Mouse (Mus musculus) MEL (cell line): Measurements from ENCODE around the gene Nat10. TPM values are rescaled to one million over a fixed set of nuclear protein-coding genes. Genes with fewer than 3 reads are reported as not detected.

ENCODE experiments used
- DNase-seq: peaks from one replicate; pipeline ENCODE4 v3.0.0; 2011; ENCODE audit warnings: low read depth, low spot score
- H3K27ac ChIP-seq: 2 replicates; pipeline ENCODE4 v1.5.1; 2012; ENCODE audit warnings: low read depth, mild to moderate bottlenecking, control low read depth, low read length, moderate library complexity; ENCODE audit not compliant: control insufficient read depth
- H3K27me3 ChIP-seq, 2 experiments: fragments of 150-350 bp in 1 of 2; sonication (generic) in 1 of 2; 2 replicates each; pipeline ENCODE4 v1.6.1; 2012; ENCODE audit warnings: low read length in 2 of 2, mild to moderate bottlenecking in 2 of 2, improper control_type of control experiment in 1 of 2, moderate library complexity in 1 of 2; ENCODE audit not compliant: insufficient read depth in 2 of 2, control insufficient read depth in 1 of 2
- H3K36me3 ChIP-seq, 2 experiments: 2 replicates each; pipeline ENCODE4 v1.6.1; 2012 to 2014; ENCODE audit warnings: low read length in 2 of 2, improper control_type of control experiment in 1 of 2, inconsistent platforms in 1 of 2, mild to moderate bottlenecking in 1 of 2; ENCODE audit not compliant: insufficient read depth in 2 of 2, control insufficient read depth in 1 of 2
- H3K4me1 ChIP-seq, 2 experiments: fragments of 150-350 bp in 1 of 2; sonication (generic) in 1 of 2; 2 replicates each; pipeline ENCODE4 v1.6.1; 2012; ENCODE audit warnings: low read length in 2 of 2, improper control_type of control experiment in 1 of 2, mild to moderate bottlenecking in 1 of 2; ENCODE audit not compliant: insufficient read depth in 2 of 2, control insufficient read depth in 1 of 2
- H3K4me3 ChIP-seq, 2 experiments: fragments of 150-350 bp in 1 of 2; sonication (generic) in 1 of 2; 2 replicates each; pipeline ENCODE4 v1.5.1; 2012; ENCODE audit warnings: low read depth in 2 of 2, low read length in 2 of 2, mild to moderate bottlenecking in 2 of 2, moderate library complexity in 2 of 2, control low read depth in 1 of 2, improper control_type of control experiment in 1 of 2; ENCODE audit not compliant: control insufficient read depth in 1 of 2, insufficient read depth in 1 of 2
- H3K79me2 ChIP-seq: 2 replicates; pipeline ENCODE4 v1.6.1; 2012; ENCODE audit warnings: mild to moderate bottlenecking, low read length, moderate library complexity; ENCODE audit not compliant: control insufficient read depth, poor library complexity, insufficient read depth
- H3K9ac ChIP-seq: 2 replicates; pipeline ENCODE4 v1.6.1; 2012; ENCODE audit warnings: low read depth, mild to moderate bottlenecking, control low read depth, low read length, moderate library complexity; ENCODE audit not compliant: control insufficient read depth, poor library complexity, severe bottlenecking
- H3K9me3 ChIP-seq: fragments of 150-350 bp; sonication (generic); replicated peaks from 2 replicates; pipeline ENCODE4 v1.6.1; 2012; ENCODE audit warnings: mild to moderate bottlenecking, low read length, improper control_type of control experiment, moderate library complexity; ENCODE audit not compliant: insufficient read depth
- BHLHE40 ChIP-seq: IDR thresholded peaks from 2 replicates; pipeline ENCODE4 v1.6.1; 2012; ENCODE audit warnings: low read depth, mild to moderate bottlenecking, inconsistent platforms, low read length, improper control_type of control experiment, borderline replicate concordance
- CHD1 ChIP-seq: IDR thresholded peaks from 2 replicates; pipeline ENCODE4 v1.6.1; 2012; ENCODE audit warnings: low read depth, mild to moderate bottlenecking, inconsistent platforms, low read length, improper control_type of control experiment
- CHD2 ChIP-seq: IDR thresholded peaks from 2 replicates; pipeline ENCODE4 v1.6.1; 2011; ENCODE audit warnings: low read length, improper control_type of control experiment
- CTCF ChIP-seq, 3 experiments: IDR thresholded peaks in 2 of 3; conservative IDR thresholded peaks in 1 of 3; 2 replicates each; pipeline ENCODE4 v1.5.1; 2011 to 2012; ENCODE audit warnings: low read length in 3 of 3, low read depth in 2 of 3, mild to moderate bottlenecking in 2 of 3, improper control_type of control experiment in 1 of 3, inconsistent platforms in 1 of 3, mixed read lengths in 1 of 3, moderate library complexity in 1 of 3; ENCODE audit not compliant: control insufficient read depth in 1 of 3, insufficient read depth in 1 of 3, poor library complexity in 1 of 3, severe bottlenecking in 1 of 3
- E2F4 ChIP-seq: IDR thresholded peaks from 2 replicates; pipeline ENCODE4 v1.6.1; 2011; ENCODE audit warnings: low read depth, low read length, improper control_type of control experiment, borderline replicate concordance
- ELF1 ChIP-seq: IDR thresholded peaks from 2 replicates; pipeline ENCODE4 v1.6.1; 2014; ENCODE audit warnings: low read depth, mild to moderate bottlenecking, inconsistent platforms, low read length, improper control_type of control experiment, moderate library complexity
- EP300 ChIP-seq, 2 experiments: IDR thresholded peaks; 2 replicates each; pipeline ENCODE4 v1.6.1; 2011; ENCODE audit warnings: improper control_type of control experiment in 2 of 2, low read length in 2 of 2, low read depth in 1 of 2, mild to moderate bottlenecking in 1 of 2
- ETS1 ChIP-seq: IDR thresholded peaks from 2 replicates; pipeline ENCODE4 v1.6.1; 2012; ENCODE audit warnings: low read depth, mild to moderate bottlenecking, inconsistent platforms, low read length, improper control_type of control experiment, moderate library complexity
- GABPA ChIP-seq: IDR thresholded peaks from 2 replicates; pipeline ENCODE4 v1.6.1; 2012; ENCODE audit warnings: low read depth, mild to moderate bottlenecking, inconsistent platforms, low read length, improper control_type of control experiment, moderate library complexity
- GATA1 ChIP-seq: IDR thresholded peaks from 2 replicates; pipeline ENCODE4 v1.6.1; 2011; ENCODE audit warnings: low read depth, low read length, improper control_type of control experiment
- HCFC1 ChIP-seq: IDR thresholded peaks from 2 replicates; pipeline ENCODE4 v1.6.1; 2012; ENCODE audit warnings: low read depth, mild to moderate bottlenecking, inconsistent platforms, low read length, improper control_type of control experiment, moderate library complexity
- JUND ChIP-seq: IDR thresholded peaks from 2 replicates; pipeline ENCODE4 v1.6.1; 2011; ENCODE audit warnings: low read depth, mild to moderate bottlenecking, improper control_type of control experiment, low read length
- KAT2A ChIP-seq: conservative IDR thresholded peaks from 2 replicates; pipeline ENCODE4 v1.6.1; 2012; ENCODE audit warnings: low read depth, low read length, improper control_type of control experiment, inconsistent platforms
- MAFK ChIP-seq: IDR thresholded peaks from 2 replicates; pipeline ENCODE4 v1.6.1; 2011; ENCODE audit warnings: low read depth, mild to moderate bottlenecking, low read length, improper control_type of control experiment, borderline replicate concordance
- MAX ChIP-seq: IDR thresholded peaks from 2 replicates; pipeline ENCODE4 v1.6.1; 2011; ENCODE audit warnings: low read length, improper control_type of control experiment
- MAZ ChIP-seq: IDR thresholded peaks from 2 replicates; pipeline ENCODE4 v1.6.1; 2012; ENCODE audit warnings: low read depth, mild to moderate bottlenecking, inconsistent platforms, low read length, improper control_type of control experiment
- MEF2A ChIP-seq: IDR thresholded peaks from 2 replicates; pipeline ENCODE4 v1.6.1; 2014; ENCODE audit warnings: low read depth, mild to moderate bottlenecking, inconsistent platforms, low read length, improper control_type of control experiment; ENCODE audit not compliant: poor library complexity, insufficient replicate concordance, severe bottlenecking; ENCODE audit errors: extremely low read depth
- MYB ChIP-seq: IDR thresholded peaks from 2 replicates; pipeline ENCODE4 v1.6.1; 2011; ENCODE audit warnings: mild to moderate bottlenecking, low read depth, low read length, improper control_type of control experiment
- MYC ChIP-seq: IDR thresholded peaks from 2 replicates; pipeline ENCODE4 v1.6.1; 2011; ENCODE audit warnings: low read depth, mild to moderate bottlenecking, low read length, improper control_type of control experiment, moderate library complexity
- NELFE ChIP-seq: IDR thresholded peaks from 2 replicates; pipeline ENCODE4 v1.6.1; 2011; ENCODE audit warnings: low read depth, low read length, improper control_type of control experiment
- NRF1 ChIP-seq: IDR thresholded peaks from 2 replicates; pipeline ENCODE4 v1.6.1; 2014; ENCODE audit warnings: low read depth, mild to moderate bottlenecking, inconsistent platforms, low read length, improper control_type of control experiment, moderate library complexity; ENCODE audit not compliant: poor library complexity, insufficient read depth, severe bottlenecking
- POLR2A ChIP-seq, 2 experiments: IDR thresholded peaks; 2 replicates each; pipeline ENCODE4 v1.6.1; 2011 to 2012; ENCODE audit warnings: low read length in 2 of 2, mild to moderate bottlenecking in 2 of 2, control low read depth in 1 of 2, improper control_type of control experiment in 1 of 2, low read depth in 1 of 2, moderate library complexity in 1 of 2; ENCODE audit not compliant: control insufficient read depth in 1 of 2, insufficient read depth in 1 of 2, poor library complexity in 1 of 2
- POLR2AphosphoS2 ChIP-seq: IDR thresholded peaks from 2 replicates; pipeline ENCODE4 v1.6.1; 2011; ENCODE audit warnings: low read length, improper control_type of control experiment
- POLR2AphosphoS5 ChIP-seq: IDR thresholded peaks from 2 replicates; pipeline ENCODE4 v1.6.1; 2012; ENCODE audit warnings: low read depth, borderline replicate concordance, mild to moderate bottlenecking, inconsistent platforms, low read length, moderate library complexity, mixed read lengths
- RAD21 ChIP-seq: IDR thresholded peaks from 2 replicates; pipeline ENCODE4 v1.6.1; 2011; ENCODE audit warnings: mild to moderate bottlenecking, low read depth, low read length, improper control_type of control experiment
- RCOR1 ChIP-seq: IDR thresholded peaks from 2 replicates; pipeline ENCODE4 v1.6.1; 2012; ENCODE audit warnings: low read depth, mild to moderate bottlenecking, inconsistent platforms, low read length, improper control_type of control experiment
- SIN3A ChIP-seq: IDR thresholded peaks from 2 replicates; pipeline ENCODE4 v1.6.1; 2012; ENCODE audit warnings: low read length, improper control_type of control experiment, inconsistent platforms
- SMC3 ChIP-seq: IDR thresholded peaks from 2 replicates; pipeline ENCODE4 v1.6.1; 2011; ENCODE audit warnings: low read depth, low read length, improper control_type of control experiment
- TAL1 ChIP-seq: IDR thresholded peaks from 2 replicates; pipeline ENCODE4 v1.6.1; 2012; ENCODE audit warnings: mild to moderate bottlenecking, inconsistent platforms, low read length, moderate library complexity, mixed read lengths
- TBP ChIP-seq: IDR thresholded peaks from 2 replicates; pipeline ENCODE4 v1.8.0; 2011; ENCODE audit warnings: low read depth, low read length, improper control_type of control experiment
- TCF12 ChIP-seq: IDR thresholded peaks from 2 replicates; pipeline ENCODE4 v1.6.1; 2014; ENCODE audit warnings: low read depth, mild to moderate bottlenecking, inconsistent platforms, low read length, improper control_type of control experiment, moderate library complexity
- UBTF ChIP-seq: IDR thresholded peaks from 2 replicates; pipeline ENCODE4 v1.6.1; 2012; ENCODE audit warnings: low read depth, mild to moderate bottlenecking, inconsistent platforms, low read length, improper control_type of control experiment, moderate library complexity, borderline replicate concordance; ENCODE audit not compliant: insufficient read depth
- USF1 ChIP-seq: IDR thresholded peaks from 2 replicates; pipeline ENCODE4 v1.6.1; 2014; ENCODE audit warnings: low read depth, mild to moderate bottlenecking, inconsistent platforms, low read length, improper control_type of control experiment, moderate library complexity
- USF2 ChIP-seq, 2 experiments: IDR thresholded peaks; 2 replicates each; pipeline ENCODE4 v1.6.1; 2011 to 2012; ENCODE audit warnings: improper control_type of control experiment in 2 of 2, low read length in 2 of 2, borderline replicate concordance in 1 of 2, inconsistent platforms in 1 of 2, low read depth in 1 of 2, mild to moderate bottlenecking in 1 of 2; ENCODE audit not compliant: insufficient read depth in 1 of 2
- ZC3H11A ChIP-seq: IDR thresholded peaks from 2 replicates; pipeline ENCODE4 v1.6.1; 2012; ENCODE audit warnings: low read depth, mild to moderate bottlenecking, inconsistent platforms, low read length, improper control_type of control experiment
- ZKSCAN1 ChIP-seq: IDR thresholded peaks from 2 replicates; pipeline ENCODE4 v1.6.1; 2012; ENCODE audit warnings: low read depth, mild to moderate bottlenecking, inconsistent platforms, low read length, improper control_type of control experiment, moderate library complexity
- ZMIZ1 ChIP-seq: IDR thresholded peaks from 2 replicates; pipeline ENCODE4 v1.6.1; 2012; ENCODE audit warnings: low read depth, mild to moderate bottlenecking, inconsistent platforms, low read length, improper control_type of control experiment, moderate library complexity
- ZNF384 ChIP-seq: IDR thresholded peaks from 2 replicates; pipeline ENCODE4 v1.6.1; 2012; ENCODE audit warnings: low read depth, mild to moderate bottlenecking, inconsistent platforms, low read length, improper control_type of control experiment
- polyA plus RNA-seq, 2 experiments: library from polyadenylated mRNA; stranded (reverse) in 1 of 2; unstranded in 1 of 2; fragments of >175 nt in 1 of 2; fragments of >200 nt in 1 of 2; gene quantifications; 2 replicates each; pipeline versions ENCODE4 v1.2.1 to v1.2.4; 2012; ENCODE audit warnings: low replicate concordance in 2 of 2, low read depth in 1 of 2; ENCODE audit not compliant: insufficient read length in 2 of 2, insufficient read depth in 1 of 2, missing spikeins in 1 of 2
- total RNA-seq: library from RNA; depleted of rRNA; stranded (reverse); fragments of 300-350 nt; gene quantifications from 2 replicates; pipeline ENCODE4 v1.2.3, GENCODE M21; 2012

Gene Nat10
- total and polyA plus RNA-seq, 3 experiments = 74.7 to 107 TPM; not detected in 1

- H3K4me1 ChIP-seq = peaks cover 17 to 25% of the 10 kb centered on the region in 2 experiments
- TF ChIP-seq UBTF (no peak), CTCF (IDR thresholded peaks at IDR 0.05 in 2 of 3, conservative IDR thresholded peaks at IDR 0.05 in 1 of 3; ENCODE audit: control insufficient read depth in 1 of 3, insufficient read depth in 1 of 3, low read depth in 2 of 3, low read length in 3 of 3, poor library complexity in 1 of 3, severe bottlenecking in 1 of 3) (no peak), RCOR1 (peak; percentile 39; the same call in 1 of the 2 replicates), NRF1 (no peak), SIN3A (peak; percentile 60), BHLHE40 (no peak), HCFC1 (no peak), TAL1 (no peak), ELF1 (no peak), GABPA (no peak), ZKSCAN1 (no peak), POLR2AphosphoS5 (no peak), MAZ (no peak), MAFK (peak; percentile 61), USF2 (IDR thresholded peaks at IDR 0.05; ENCODE audit: borderline replicate concordance in 1 of 2, insufficient read depth in 1 of 2, low read depth in 1 of 2, low read length in 2 of 2) (no peak), RAD21 (no peak), GATA1 (peak; percentile 78), ZC3H11A (no peak), CHD2 (no peak), ETS1 (peak; percentile 95), E2F4 (no peak), POLR2A (IDR thresholded peaks at IDR 0.05; ENCODE audit: control insufficient read depth in 1 of 2, insufficient read depth in 1 of 2, low read depth in 1 of 2, low read length in 2 of 2, poor library complexity in 1 of 2) (no peak), ZNF384 (no peak), KAT2A (no peak), EP300 (IDR thresholded peaks at IDR 0.05; ENCODE audit: low read depth in 1 of 2, low read length in 2 of 2) (peak; percentile 87 to 91), MAX (peak; percentile 65; the same call in 1 of the 2 replicates), SMC3 (no peak), POLR2AphosphoS2 (no peak), MYB (no peak), CHD1 (no peak), JUND (peak; percentile 91), MYC (peak; percentile 76; the same call in 1 of the 2 replicates), ZMIZ1 (no peak), MEF2A (no peak), NELFE (0 out of 2 replicates have a peak, but pooled peaks have one; percentile 31), USF1 (no peak), TCF12 (peak; percentile 72), TBP (0 out of 2 replicates have a peak, but pooled peaks have one; percentile 29)
Observed at GRCm38 (mm10) chr2:103673609-103674008, 87.5 kb downstream of the Nat10 start.

More at GRCm38 (mm10) chr2:103673609-103674008, 87.5 kb downstream of the Nat10 start:
- Histone ChIP-seq H3K27ac (peak overlapping the region; percentile 38), H3K79me2 (no peaks in the 10 kb centered on the region), H3K9ac (peak overlapping the region; percentile 4; the same call in 1 of the 2 replicates), H3K27me3 (no peaks in the 10 kb centered on the region), H3K36me3 (peaks cover 0 to 23% of the 10 kb centered on the region in 2 experiments; a peak in 2 of 4 replicates), H3K9me3 (no peaks in the 10 kb centered on the region), H3K4me3 (peak overlapping the region in 1 of 2 experiments; percentile 6; a peak in 2 of 4 replicates)
- DNase-seq = peak; percentile 68
